Mouse (Mus musculus): ENCODE measurements at regions not wholly inside any gene's neighbourhood (a gene's known extent, or its start where the extent isn't known, plus 50 kb on each side); places are given as distances from the start of the nearest gene placed in this dataset.

- H3K27me3 ChIP-seq (replicated peaks; ENCODE audit: control insufficient read depth, insufficient read depth, low read length) = no peaks in the 10 kb centered on the region
- H3K9ac ChIP-seq (replicated peaks; ENCODE audit: low read depth, low read length) = no peak overlapping the region
- H3K36me3 ChIP-seq (ENCODE audit: control insufficient read depth, insufficient read depth) = no peaks in the 10 kb centered on the region
- ATAC-seq = no peak
- peaks cover 18% of the 10 kb centered on the region for H3K4me1 ChIP-seq (replicated peaks; ENCODE audit: control insufficient read depth, insufficient read depth, low read length)
- no peaks in the 10 kb centered on the region for H3K9me3 ChIP-seq (ENCODE audit: control insufficient read depth, low read length)
- no peak overlapping the region for H3K27ac ChIP-seq (ENCODE audit: low read length)
- H3K4me2 ChIP-seq (ENCODE audit: low read length) = no peak overlapping the region
- H3K4me3 ChIP-seq (replicated peaks; ENCODE audit: low read length) = no peak overlapping the region
- 52% methylated on average over 3 of the region's 3 CpGs for WGBS
These were observed 59.5 kb upstream of the Lmo4 start for GRCm38 (mm10) chr3:144264554-144264953.

GRCm38 (mm10) chr3:144260886-144261285, 55.9 kb upstream of the Lmo4 start:
- Histone ChIP-seq H3K36me3 (ENCODE audit: control insufficient read depth, insufficient read depth) (no peaks in the 10 kb centered on the region), H3K27ac (ENCODE audit: low read length) (no peak overlapping the region), H3K27me3 (replicated peaks; ENCODE audit: control insufficient read depth, insufficient read depth, low read length) (no peaks in the 10 kb centered on the region), H3K4me2 (ENCODE audit: low read length) (no peak overlapping the region), H3K9me3 (ENCODE audit: control insufficient read depth, low read length) (no peaks in the 10 kb centered on the region), H3K4me3 (replicated peaks; ENCODE audit: low read length) (no peak overlapping the region), H3K4me1 (replicated peaks; ENCODE audit: control insufficient read depth, insufficient read depth, low read length) (peaks cover 28% of the 10 kb centered on the region), H3K9ac (replicated peaks; ENCODE audit: low read depth, low read length) (no peak overlapping the region)
- 53% methylated on average over 2 of the region's 2 CpGs for WGBS
- ATAC-seq = no peak

DNA sequence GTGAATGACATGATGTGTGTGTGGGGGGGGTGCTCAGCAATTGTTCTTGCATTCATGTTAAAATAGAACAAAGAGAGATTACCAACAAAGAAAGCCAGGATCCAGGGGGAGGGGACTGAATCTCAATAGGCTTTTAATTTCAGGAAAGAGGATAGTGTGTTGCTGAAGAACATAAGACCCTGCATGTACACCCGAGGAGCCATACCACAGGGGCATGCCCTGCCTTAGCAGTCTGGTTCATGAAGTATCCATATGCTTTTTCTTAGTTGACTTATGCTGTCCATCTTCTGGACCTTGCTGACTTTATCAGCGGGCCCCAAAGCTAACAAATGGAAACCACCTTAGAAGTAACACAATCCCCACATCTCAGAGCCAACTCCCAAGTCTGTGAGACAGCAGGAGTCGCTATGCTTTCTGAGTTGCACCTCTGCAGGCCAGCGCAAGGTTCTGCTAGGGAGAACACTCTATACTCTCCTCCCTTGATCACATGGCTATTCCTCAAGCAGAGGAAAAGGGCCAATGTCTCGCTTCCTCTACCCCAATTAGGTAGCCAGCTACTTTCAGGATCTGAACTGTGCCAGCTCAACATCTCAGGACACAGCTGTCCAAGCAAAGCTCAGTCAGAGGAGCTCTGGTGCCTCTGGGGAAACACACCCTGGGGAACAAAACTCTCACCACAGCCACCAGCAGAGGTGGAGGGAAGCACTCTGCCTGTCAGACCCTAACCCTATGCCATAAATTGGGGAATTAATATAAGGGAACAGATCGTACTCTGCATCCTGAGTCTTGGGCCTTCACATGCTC, 52.9 kb upstream of the Lmo4 start:
- WGBS = 67% methylated on average over 6 of the region's 6 CpGs
- no peaks in the 10 kb centered on the region for H3K36me3 ChIP-seq (ENCODE audit: control insufficient read depth, insufficient read depth)
- H3K9me3 ChIP-seq (ENCODE audit: control insufficient read depth, low read length) = no peaks in the 10 kb centered on the region
- no peaks in the 10 kb centered on the region for H3K27me3 ChIP-seq (replicated peaks; ENCODE audit: control insufficient read depth, insufficient read depth, low read length)
- H3K9ac ChIP-seq (replicated peaks; ENCODE audit: low read depth, low read length) = no peak overlapping the region
- no peak overlapping the region for H3K4me3 ChIP-seq (replicated peaks; ENCODE audit: low read length)
- H3K4me1 ChIP-seq (replicated peaks; ENCODE audit: control insufficient read depth, insufficient read depth, low read length) = peaks cover 28% of the 10 kb centered on the region
- H3K27ac ChIP-seq (ENCODE audit: low read length) = 0 out of 2 replicates have a peak overlapping the region, but pooled peaks have one; percentile 24
- H3K4me2 ChIP-seq (ENCODE audit: low read length) = no peak overlapping the region
- peak; percentile 26 for ATAC-seq

- ATAC-seq = peak; percentile 74
- H3K9me3 ChIP-seq (ENCODE audit: control insufficient read depth, low read length) = no peaks in the 10 kb centered on the region
- H3K27ac ChIP-seq (ENCODE audit: low read length) = peak overlapping the region; percentile 20; the same call in 1 of the 2 replicates
- peaks cover 28% of the 10 kb centered on the region for H3K4me1 ChIP-seq (replicated peaks; ENCODE audit: control insufficient read depth, insufficient read depth, low read length)
- no peak overlapping the region for H3K4me3 ChIP-seq (replicated peaks; ENCODE audit: low read length)
- H3K9ac ChIP-seq (replicated peaks; ENCODE audit: low read depth, low read length) = no peak overlapping the region
- WGBS = 53% methylated on average over 9 of the region's 9 CpGs
- no peaks in the 10 kb centered on the region for H3K36me3 ChIP-seq (ENCODE audit: control insufficient read depth, insufficient read depth)
- no peak overlapping the region for H3K4me2 ChIP-seq (ENCODE audit: low read length)
- H3K27me3 ChIP-seq (replicated peaks; ENCODE audit: control insufficient read depth, insufficient read depth, low read length) = no peaks in the 10 kb centered on the region
These were observed 52.2 kb upstream of the Lmo4 start for GRCm38 (mm10) chr3:144257196-144257595.

DNA sequence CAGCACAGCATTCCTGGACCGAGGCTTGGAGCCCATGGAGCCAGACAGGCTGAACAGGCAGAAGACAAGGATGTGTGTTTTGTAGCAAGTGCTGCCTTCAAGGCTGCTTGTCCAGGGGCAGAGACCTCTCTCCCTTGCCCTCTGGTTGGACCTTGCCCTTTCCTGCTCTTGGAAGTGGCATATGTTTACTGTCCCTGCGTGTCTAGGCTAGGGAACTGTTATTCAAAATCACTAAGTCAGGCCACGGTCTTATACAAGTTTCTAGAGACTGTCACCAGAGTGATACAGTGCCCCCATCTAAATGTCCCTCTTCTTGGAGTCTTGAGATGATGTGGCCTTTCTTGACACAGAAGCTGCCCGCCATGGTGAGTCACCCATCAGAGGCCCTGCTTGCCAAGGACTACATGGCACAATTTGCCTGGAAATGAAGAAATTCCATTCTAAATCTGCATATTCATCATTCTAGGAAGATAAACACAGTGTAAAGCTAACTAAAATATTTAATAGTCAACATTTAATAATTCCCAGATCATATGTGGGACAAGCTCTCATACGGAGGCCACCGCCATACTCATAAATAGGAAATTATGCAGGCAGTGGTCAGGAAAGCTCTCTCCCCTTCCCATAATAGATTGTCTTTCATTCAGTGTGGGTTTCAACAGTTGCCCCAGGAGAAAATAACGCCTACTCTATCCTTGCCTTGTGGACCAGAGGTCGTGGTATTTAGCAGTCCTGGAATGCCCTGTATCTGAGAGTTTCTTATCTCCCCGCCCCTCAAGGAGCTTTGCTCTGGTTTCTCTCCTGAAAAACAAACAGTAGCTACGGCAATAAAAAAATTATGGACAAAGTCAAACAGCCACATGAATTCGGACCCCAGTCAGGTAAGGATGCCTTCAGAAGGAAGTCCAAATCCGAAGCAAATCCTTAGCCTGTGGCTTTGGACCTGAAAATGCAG, 50.9 kb upstream of the Lmo4 start:
- 90% methylated on average over 12 of the region's 12 CpGs for WGBS
- H3K4me2 ChIP-seq (ENCODE audit: low read length) = no peak overlapping the region
- no peaks in the 10 kb centered on the region for H3K9me3 ChIP-seq (ENCODE audit: control insufficient read depth, low read length)
- no peak overlapping the region for H3K4me3 ChIP-seq (replicated peaks; ENCODE audit: low read length)
- no peak overlapping the region for H3K9ac ChIP-seq (replicated peaks; ENCODE audit: low read depth, low read length)
- no peak for ATAC-seq
- no peaks in the 10 kb centered on the region for H3K36me3 ChIP-seq (ENCODE audit: control insufficient read depth, insufficient read depth)
- no peaks in the 10 kb centered on the region for H3K27me3 ChIP-seq (replicated peaks; ENCODE audit: control insufficient read depth, insufficient read depth, low read length)
- no peak overlapping the region for H3K27ac ChIP-seq (ENCODE audit: low read length)
- peaks cover 23% of the 10 kb centered on the region for H3K4me1 ChIP-seq (replicated peaks; ENCODE audit: control insufficient read depth, insufficient read depth, low read length)
